Mouse (Mus musculus) midbrain, embryonic 12.5 days (tissue): ENCODE measurements around the gene Nfe2l1. TPM values are rescaled to one million over a fixed set of nuclear protein-coding genes. Genes with fewer than 3 reads are reported as not detected.
"Not testable (repeated sequence)": the region's sequence is repeated elsewhere in the genome, so short reads cannot be mapped to it uniquely, and the experiment has no call there.

Experiments
- ATAC-seq: fragments of 200-750 bp; cut with Nextera tagmentation; 2 replicates; pipeline ENCODE4 v1.8.0; 2017; ENCODE audit warnings: low read depth, moderate TSS enrichment, moderate library complexity; ENCODE audit not compliant: low FRiP score
- H3K27ac ChIP-seq: fragments of 300-500 bp; sonication (generic); replicated peaks from 2 replicates; pipeline ENCODE4 v1.5.1; 2016; ENCODE audit warnings: mild to moderate bottlenecking
- H3K27me3 ChIP-seq: fragments of 300-500 bp; sonication (generic); 2 replicates; pipeline ENCODE4 v1.6.1; 2016; ENCODE audit warnings: mild to moderate bottlenecking
- H3K36me3 ChIP-seq: fragments of 300-500 bp; sonication (generic); 2 replicates; pipeline ENCODE4 v1.6.1; 2016
- H3K4me1 ChIP-seq: fragments of 300-500 bp; sonication (generic); 2 replicates; pipeline ENCODE4 v1.6.1; 2016
- H3K4me2 ChIP-seq: fragments of 300-500 bp; sonication (generic); replicated peaks from 2 replicates; pipeline ENCODE4 v1.6.1; 2016; ENCODE audit warnings: mild to moderate bottlenecking, moderate library complexity
- H3K4me3 ChIP-seq: fragments of 300-500 bp; sonication (generic); 2 replicates; pipeline ENCODE4 v1.5.1; 2016; ENCODE audit warnings: mild to moderate bottlenecking
- H3K9ac ChIP-seq: fragments of 300-500 bp; sonication (generic); replicated peaks from 2 replicates; pipeline ENCODE4 v1.6.1; 2016; ENCODE audit warnings: mild to moderate bottlenecking, moderate library complexity
- H3K9me3 ChIP-seq: fragments of 300-500 bp; sonication (generic); 2 replicates; pipeline ENCODE4 v1.6.1; 2016; ENCODE audit warnings: mild to moderate bottlenecking
- WGBS: fragments of 180-500 bp; shearing (Covaris S2); methylation state at CpG from one replicate; pipeline ENCODE4 v1.1.7; 2016; 5-methylcytosine and 5-hydroxymethylcytosine counted together
- polyA plus RNA-seq: library from polyadenylated mRNA; unstranded; fragments of >200 nt; fragmentation: Nextera tagmentation; extraction: Ambion mirVana; gene quantifications from 2 replicates; pipeline ENCODE4 v1.2.1, GENCODE M21; 2016

Nfe2l1 gene
- polyA plus RNA-seq, 1 experiment from 2014 or later: 80.9 TPM

DNA sequence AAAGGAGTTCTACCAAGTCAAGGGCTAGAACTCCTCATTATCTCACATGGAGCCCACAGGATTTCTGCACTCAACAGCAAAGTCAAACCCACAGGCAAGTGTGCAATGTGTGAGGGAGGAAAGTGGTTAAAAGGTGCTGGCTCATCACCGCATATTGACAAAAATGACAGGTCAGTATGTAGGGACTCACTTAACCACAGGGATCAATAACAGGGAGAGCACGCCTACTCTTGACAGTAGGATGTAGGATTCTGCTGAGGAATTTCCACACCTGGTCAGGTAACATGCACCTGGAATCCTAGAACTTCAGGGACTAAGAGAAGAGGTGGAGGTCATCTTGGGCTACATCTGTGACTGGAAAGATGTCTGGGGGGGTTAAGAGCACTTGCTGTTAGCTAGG lies 13.9 kb downstream of the Nfe2l1 start:
- Histone ChIP-seq H3K27me3 (no peaks in the 10 kb centered on the region), H3K4me2 (no peak overlapping the region), H3K9ac (no peak overlapping the region), H3K4me3 (no peak overlapping the region), H3K9me3 (no peaks in the 10 kb centered on the region), H3K4me1 (no peaks in the 10 kb centered on the region), H3K27ac (no peak overlapping the region), H3K36me3 (peaks cover 80% of the 10 kb centered on the region)
- ATAC-seq: no peak
- 95% methylated on average over 2 of the region's 2 CpGs for WGBS

DNA sequence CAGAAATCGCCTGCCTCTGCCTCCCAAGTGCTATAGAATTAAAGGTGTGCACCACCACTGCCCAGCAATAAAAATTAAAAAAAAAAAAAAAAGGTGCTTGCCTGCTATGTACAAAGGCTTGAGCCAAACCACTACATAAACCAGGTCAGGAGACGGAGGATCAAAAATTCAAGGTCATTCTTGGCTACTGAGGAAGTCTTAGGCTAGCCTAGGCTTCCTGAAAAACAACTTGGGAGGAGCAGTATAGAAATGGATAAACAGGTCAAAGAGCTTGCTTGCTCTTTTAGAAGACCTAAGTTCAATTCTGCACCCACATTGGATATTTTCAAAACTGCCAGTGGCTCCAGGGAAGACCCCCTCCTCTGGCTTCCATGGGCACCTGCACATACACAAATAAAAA lies 15.3 kb downstream of the Nfe2l1 start:
- Histone ChIP-seq H3K4me1 (no peaks in the 10 kb centered on the region), H3K27ac (no peak overlapping the region), H3K9ac (no peak overlapping the region), H3K27me3 (no peaks in the 10 kb centered on the region), H3K9me3 (no peaks in the 10 kb centered on the region), H3K4me3 (no peak overlapping the region), H3K36me3 (peaks cover 79% of the 10 kb centered on the region), H3K4me2 (no peak overlapping the region)
- 94% methylated on average over 2 of the region's 2 CpGs for WGBS
- ATAC-seq: no peak

DNA sequence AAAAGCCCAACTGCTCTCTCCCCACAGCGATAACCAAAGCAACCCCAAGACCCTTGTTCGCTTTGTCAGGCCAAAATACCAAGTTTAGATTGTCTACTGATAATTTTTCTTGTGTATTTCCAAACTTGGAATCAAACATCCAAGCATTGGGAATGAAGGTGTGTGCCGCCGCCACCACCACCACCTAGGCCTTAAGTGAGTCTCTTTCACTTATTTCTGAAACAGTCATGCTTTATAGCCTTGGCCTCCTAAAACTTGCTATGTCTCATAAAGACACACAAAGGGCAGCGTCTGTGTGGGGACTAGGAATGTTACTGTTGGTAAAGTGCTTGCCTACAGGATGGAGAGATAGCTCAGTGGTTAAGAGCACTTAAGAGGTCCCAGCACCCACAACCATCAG lies 15.8 kb downstream of the Nfe2l1 start:
- no peaks in the 10 kb centered on the region for H3K27me3 ChIP-seq
- no peak overlapping the region for H3K27ac ChIP-seq
- H3K9me3 ChIP-seq: no peaks in the 10 kb centered on the region
- H3K36me3 ChIP-seq: peaks cover 79% of the 10 kb centered on the region
- H3K4me1 ChIP-seq: no peaks in the 10 kb centered on the region
- WGBS: 93% methylated on average over 5 of the region's 5 CpGs
- H3K4me3 ChIP-seq: no peak overlapping the region
- no peak for ATAC-seq
- no peak overlapping the region for H3K9ac ChIP-seq
- H3K4me2 ChIP-seq: no peak overlapping the region

DNA sequence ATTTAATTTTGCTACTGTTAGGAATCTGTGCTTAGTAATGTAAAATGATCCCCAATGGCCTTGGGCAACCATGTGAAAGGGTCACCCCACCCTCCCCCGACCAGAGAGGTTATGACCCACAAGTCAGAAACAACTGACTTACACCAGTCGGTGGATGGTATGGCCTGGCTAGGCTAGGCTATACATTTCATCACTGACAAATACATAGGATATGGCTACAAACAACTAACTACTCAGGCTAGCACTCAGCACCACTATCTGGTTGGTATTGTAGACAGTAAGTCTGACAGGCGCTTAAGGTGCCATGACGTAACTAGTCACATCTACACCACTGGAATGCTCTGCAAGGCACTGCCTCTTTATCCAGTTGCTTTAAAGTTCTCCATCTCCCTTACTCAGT lies 16.3 kb downstream of the Nfe2l1 start:
- H3K4me3 ChIP-seq: no peak overlapping the region
- H3K4me1 ChIP-seq: no peaks in the 10 kb centered on the region
- H3K9ac ChIP-seq: no peak overlapping the region
- H3K36me3 ChIP-seq: peaks cover 79% of the 10 kb centered on the region
- ATAC-seq: no peak
- H3K9me3 ChIP-seq: no peaks in the 10 kb centered on the region
- WGBS: 95% methylated on average over 4 of the region's 4 CpGs
- H3K27me3 ChIP-seq: no peaks in the 10 kb centered on the region
- H3K27ac ChIP-seq: no peak overlapping the region
- H3K4me2 ChIP-seq: no peak overlapping the region

DNA sequence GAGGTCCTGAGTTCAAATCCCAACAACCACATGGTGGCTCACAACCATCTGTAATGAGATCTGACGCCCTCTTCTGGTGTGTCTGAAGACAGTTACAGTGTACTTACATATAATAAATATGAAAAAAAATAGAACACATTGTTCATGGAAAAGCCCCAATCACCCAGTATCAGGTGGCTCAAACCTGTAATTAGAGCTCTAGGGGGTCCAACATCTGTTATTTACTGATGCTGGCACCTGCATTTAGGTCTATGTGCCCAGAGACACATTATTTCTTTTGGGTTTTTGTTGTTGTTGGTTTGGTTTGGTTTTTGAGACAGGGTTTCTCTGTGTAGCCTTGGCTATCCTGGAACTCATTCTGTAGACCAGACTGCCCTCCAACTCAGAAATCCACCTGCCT lies 18.6 kb downstream of the Nfe2l1 start:
- H3K9ac ChIP-seq, H3K9me3 ChIP-seq, H3K4me2 ChIP-seq, ATAC-seq, H3K4me1 ChIP-seq, H3K27me3 ChIP-seq, H3K27ac ChIP-seq, H3K4me3 ChIP-seq: not testable (repeated sequence)
- 79% methylated on average over 1 of the region's 1 CpGs for WGBS
- peaks cover 70% of the 10 kb centered on the region for H3K36me3 ChIP-seq

DNA sequence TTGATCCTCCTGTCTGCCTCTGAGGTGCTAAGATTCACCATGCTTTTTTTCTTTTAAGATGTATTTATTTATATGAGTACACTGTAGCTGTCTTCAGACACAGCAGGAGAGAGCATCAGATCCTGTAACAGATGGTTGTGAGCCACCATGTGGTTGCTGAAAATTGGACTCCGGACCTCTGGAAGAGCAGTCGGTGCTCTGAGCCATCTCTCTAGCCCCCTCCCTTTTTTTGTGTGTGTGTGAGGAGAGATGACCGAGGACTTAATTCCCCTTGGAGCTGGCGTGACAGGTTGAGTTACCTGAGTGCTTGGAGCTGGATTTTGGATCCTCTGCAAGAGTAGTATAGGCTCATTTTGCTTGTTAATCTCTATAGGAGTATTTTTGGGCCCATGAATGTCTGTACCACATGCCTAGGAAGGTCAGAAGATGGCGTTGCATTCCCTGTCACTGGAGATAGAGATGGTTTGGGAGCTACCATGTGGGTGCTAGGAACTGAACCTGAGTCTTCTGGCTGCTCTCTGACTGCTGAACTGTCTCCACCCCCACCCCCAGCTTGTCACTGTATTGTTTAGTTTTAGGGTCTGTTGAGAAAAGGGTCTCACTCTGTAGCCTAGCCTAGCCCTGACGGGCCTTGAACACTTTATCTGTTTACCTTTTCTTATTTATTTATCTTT lies 20.1 kb downstream of the Nfe2l1 start:
- 96% methylated on average over 6 of the region's 6 CpGs for WGBS
- ATAC-seq: no peak
- Histone ChIP-seq H3K4me1 (no peaks in the 10 kb centered on the region), H3K27me3 (no peaks in the 10 kb centered on the region), H3K9me3 (no peaks in the 10 kb centered on the region), H3K9ac (no peak overlapping the region), H3K36me3 (peaks cover 78% of the 10 kb centered on the region), H3K4me2 (no peak overlapping the region), H3K27ac (no peak overlapping the region), H3K4me3 (no peak overlapping the region)

DNA sequence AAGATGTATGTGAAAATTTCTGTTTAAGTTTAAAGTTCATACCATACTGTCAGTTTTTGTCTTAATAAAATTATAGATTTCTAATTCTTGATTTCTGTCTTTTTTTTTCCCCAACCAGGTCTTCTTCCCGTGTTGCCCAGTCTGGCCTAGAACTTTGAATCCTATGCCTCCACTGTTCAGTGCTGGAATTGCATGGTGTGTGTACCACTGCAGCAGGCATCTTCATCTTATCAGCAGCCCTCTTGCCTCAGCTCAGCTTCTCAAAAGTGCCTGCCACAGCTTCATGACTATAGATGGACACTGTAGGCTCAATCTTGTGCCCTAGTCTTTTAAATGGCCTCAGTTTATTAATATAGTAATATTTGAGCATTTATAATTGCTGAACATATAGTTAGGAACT lies 21.7 kb downstream of the Nfe2l1 start:
- no peak for ATAC-seq
- Histone ChIP-seq H3K27me3 (no peaks in the 10 kb centered on the region), H3K9ac (no peak overlapping the region), H3K4me1 (no peaks in the 10 kb centered on the region), H3K4me2 (no peak overlapping the region), H3K4me3 (no peak overlapping the region), H3K27ac (no peak overlapping the region), H3K9me3 (no peaks in the 10 kb centered on the region), H3K36me3 (peaks cover 88% of the 10 kb centered on the region)
- 60% methylated on average over 1 of the region's 1 CpGs for WGBS

DNA sequence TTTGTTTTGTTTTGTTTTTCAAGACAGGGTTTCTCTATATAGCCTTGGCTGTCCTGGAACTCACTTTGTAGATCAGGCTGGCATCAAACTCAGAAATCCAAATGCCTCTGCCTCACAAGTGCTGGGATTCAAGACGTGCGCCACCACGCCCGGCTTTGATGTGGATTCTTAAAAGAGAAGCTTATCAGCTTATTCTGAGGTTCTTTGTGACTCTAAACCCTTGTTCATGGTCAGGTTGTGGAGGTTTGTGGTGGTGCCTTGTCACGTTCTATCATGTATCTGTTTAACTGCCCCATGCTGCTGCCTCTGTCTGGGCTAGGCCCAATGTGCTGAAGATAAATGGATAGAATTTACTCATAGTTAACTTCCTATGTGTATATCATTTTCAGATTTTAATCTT lies 24.2 kb downstream of the Nfe2l1 start:
- H3K4me3 ChIP-seq: no peak overlapping the region
- H3K9me3 ChIP-seq: no peaks in the 10 kb centered on the region
- H3K27me3 ChIP-seq: no peaks in the 10 kb centered on the region
- H3K9ac ChIP-seq: no peak overlapping the region
- H3K36me3 ChIP-seq: peaks cover 91% of the 10 kb centered on the region
- 90% methylated on average over 5 of the region's 5 CpGs for WGBS
- H3K27ac ChIP-seq: no peak overlapping the region
- H3K4me2 ChIP-seq: no peak overlapping the region
- H3K4me1 ChIP-seq: no peaks in the 10 kb centered on the region
- ATAC-seq: no peak

DNA sequence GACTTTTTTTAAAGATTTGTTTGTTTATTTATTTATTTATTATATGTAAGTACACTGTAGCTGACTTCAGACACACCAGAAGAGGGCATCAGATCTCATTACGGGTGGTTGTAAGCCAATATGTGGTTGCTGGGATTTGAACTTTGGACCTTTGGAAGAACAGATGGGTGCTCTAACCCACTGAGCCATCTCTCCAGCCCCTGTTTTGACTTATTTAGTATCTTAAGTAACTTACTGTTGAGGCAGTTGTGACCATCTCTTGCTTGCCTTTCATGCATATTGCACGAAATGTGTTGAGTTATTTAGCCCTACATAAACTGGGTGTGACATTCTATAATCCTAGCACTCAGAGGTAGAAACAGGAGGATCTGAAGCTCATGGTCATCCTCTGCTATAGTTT lies 30.3 kb downstream of the Nfe2l1 start:
- Histone ChIP-seq H3K4me1 (0 out of 2 replicates have a peak, but pooled peaks cover 2% of the 10 kb centered on the region), H3K36me3 (peaks cover 65% of the 10 kb centered on the region), H3K4me3 (no peak overlapping the region), H3K27me3 (no peaks in the 10 kb centered on the region), H3K27ac (no peak overlapping the region), H3K4me2 (no peak overlapping the region), H3K9ac (no peak overlapping the region), H3K9me3 (no peaks in the 10 kb centered on the region)
- 89% methylated on average over 2 of the region's 2 CpGs for WGBS
- no peak for ATAC-seq

DNA sequence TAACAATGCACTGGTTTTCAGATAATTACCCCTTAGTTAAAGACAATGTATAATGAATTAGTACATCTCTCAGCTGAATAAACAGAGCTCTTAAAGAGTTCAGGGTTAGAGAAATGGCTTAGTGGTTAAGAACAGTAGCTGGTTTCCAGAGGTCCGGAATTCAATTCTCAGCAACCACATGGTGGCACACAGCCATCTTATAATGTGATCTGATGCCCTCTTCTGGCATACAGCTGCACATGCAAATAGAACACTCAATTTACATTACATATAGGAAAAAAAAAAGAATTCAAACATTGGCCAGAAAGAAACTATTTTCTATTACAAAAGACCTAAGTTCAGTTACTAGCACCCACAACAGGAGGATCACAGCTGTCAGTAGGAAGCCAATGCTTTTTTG lies 33.2 kb downstream of the Nfe2l1 start:
- no peak for ATAC-seq
- Histone ChIP-seq H3K4me2 (no peak overlapping the region), H3K9ac (no peak overlapping the region), H3K4me3 (no peak overlapping the region), H3K9me3 (no peaks in the 10 kb centered on the region), H3K4me1 (peaks cover 18% of the 10 kb centered on the region), H3K36me3 (peaks cover 36% of the 10 kb centered on the region), H3K27ac (no peak overlapping the region), H3K27me3 (no peaks in the 10 kb centered on the region)
- WGBS: 80% methylated on average over 1 of the region's 1 CpGs

DNA sequence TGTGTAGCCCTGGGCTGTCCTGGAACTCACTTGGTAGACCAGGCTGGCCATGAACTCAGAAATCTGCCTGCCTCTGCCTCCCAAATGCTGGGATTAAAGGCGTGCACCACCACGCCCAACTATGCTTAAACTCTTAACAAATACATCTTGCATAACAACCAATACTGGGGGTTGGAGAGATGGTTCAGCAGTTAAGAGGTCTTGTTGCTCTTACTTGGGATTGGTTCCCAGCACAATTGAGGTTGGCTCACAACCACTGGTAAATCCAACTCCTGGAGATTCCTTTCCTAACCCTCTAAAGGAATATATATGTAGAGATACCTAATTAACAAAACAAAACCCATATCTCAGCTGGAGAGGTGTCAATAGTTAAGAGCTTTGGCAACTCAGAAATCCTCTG lies 33.7 kb downstream of the Nfe2l1 start:
- no peak overlapping the region for H3K9ac ChIP-seq
- ATAC-seq: no peak
- no peaks in the 10 kb centered on the region for H3K9me3 ChIP-seq
- no peaks in the 10 kb centered on the region for H3K27me3 ChIP-seq
- H3K4me2 ChIP-seq: no peak overlapping the region
- WGBS: 100% methylated on average over 2 of the region's 2 CpGs
- peaks cover 31% of the 10 kb centered on the region for H3K36me3 ChIP-seq
- peaks cover 21% of the 10 kb centered on the region for H3K4me1 ChIP-seq
- H3K4me3 ChIP-seq: no peak overlapping the region
- H3K27ac ChIP-seq: no peak overlapping the region

DNA sequence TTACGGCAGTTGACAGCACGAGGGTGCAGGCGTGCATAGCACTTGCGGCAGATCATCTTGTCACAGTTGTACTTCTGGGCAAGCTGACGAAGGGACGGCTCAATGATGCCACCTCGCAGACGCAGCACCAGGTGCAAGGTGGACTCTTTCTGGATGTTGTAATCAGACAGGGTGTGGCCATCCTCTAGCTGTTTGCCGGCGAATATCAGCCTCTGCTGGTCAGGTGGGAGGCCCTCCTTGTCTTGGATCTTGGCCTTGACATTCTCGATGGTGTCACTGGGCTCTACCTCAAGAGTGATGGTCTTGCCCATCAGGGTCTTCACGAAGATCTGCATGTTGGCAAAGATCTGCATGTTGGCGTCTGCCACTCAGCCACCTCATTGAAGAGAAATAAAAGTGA lies 34.3 kb downstream of the Nfe2l1 start:
- Histone ChIP-seq H3K4me1 (peaks cover 27% of the 10 kb centered on the region), H3K4me3 (no peak overlapping the region), H3K36me3 (peaks cover 26% of the 10 kb centered on the region), H3K27me3 (no peaks in the 10 kb centered on the region), H3K27ac (no peak overlapping the region), H3K9me3 (no peaks in the 10 kb centered on the region), H3K4me2 (no peak overlapping the region), H3K9ac (no peak overlapping the region)
- WGBS: 92% methylated on average over 13 of the region's 13 CpGs
- no peak for ATAC-seq

DNA sequence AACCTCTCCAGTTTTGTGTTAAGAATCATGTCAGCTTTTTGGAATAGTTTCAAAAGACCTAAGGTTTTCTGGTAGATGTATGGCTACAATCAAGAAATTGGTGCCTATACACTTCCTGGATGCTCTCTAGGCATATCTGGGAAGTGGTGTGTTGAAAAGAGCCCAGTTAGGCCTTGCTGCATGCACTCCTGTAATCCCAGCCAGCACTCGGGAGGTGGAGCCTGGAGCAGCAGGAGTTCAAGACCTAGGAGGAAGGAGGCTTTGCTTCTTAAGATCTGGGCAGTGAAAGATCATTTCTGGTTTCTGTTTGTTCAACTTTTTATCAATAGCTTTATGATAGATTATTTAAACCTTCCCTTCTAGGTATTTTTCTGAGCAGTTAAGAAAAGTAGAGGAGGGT lies 39.1 kb downstream of the Nfe2l1 start:
- H3K27ac ChIP-seq: no peak overlapping the region
- H3K4me1 ChIP-seq: peaks cover 32% of the 10 kb centered on the region
- H3K27me3 ChIP-seq: no peaks in the 10 kb centered on the region
- H3K9me3 ChIP-seq: no peaks in the 10 kb centered on the region
- H3K4me2 ChIP-seq: peak overlapping the region; percentile 87
- peaks cover 5% of the 10 kb centered on the region for H3K36me3 ChIP-seq
- no peak for ATAC-seq
- H3K9ac ChIP-seq: 0 out of 2 replicates have a peak overlapping the region, but pooled peaks have one; percentile 93
- WGBS: 9% methylated on average over 1 of the region's 1 CpGs
- H3K4me3 ChIP-seq: peak overlapping the region; percentile 93
